Mouse (Mus musculus) liver, adult 2 months (tissue): ENCODE results near the gene Mnd1. TPM values are rescaled to one million over a fixed set of nuclear protein-coding genes. Genes with fewer than 3 reads are reported as not detected.

ENCODE experiments used
- DNase-seq: peaks from one replicate; pipeline ENCODE4 v3.0.0-alpha.2; 2011; ENCODE audit warnings: low read depth, low spot score; ENCODE audit errors: extremely low read depth
- H3K27ac ChIP-seq: fragments of 200-500 bp; replicated peaks from 2 replicates; pipeline ENCODE4 v1.5.1; 2012; ENCODE audit warnings: low read depth, mild to moderate bottlenecking, control low read depth, inconsistent platforms, low read length; ENCODE audit not compliant: insufficient read depth
- H3K27me3 ChIP-seq: fragments of 200-500 bp; 2 replicates; pipeline ENCODE4 v1.6.1; 2012; ENCODE audit warnings: mild to moderate bottlenecking, moderate library complexity, low read length, inconsistent platforms; ENCODE audit not compliant: control insufficient read depth, insufficient read depth
- H3K36me3 ChIP-seq: fragments of 200-500 bp; 2 replicates; pipeline ENCODE4 v1.6.1; 2012; ENCODE audit warnings: low read length, inconsistent platforms; ENCODE audit not compliant: control insufficient read depth, insufficient read depth
- H3K4me1 ChIP-seq: fragments of 200-500 bp; 2 replicates; pipeline ENCODE4 v1.6.1; 2011; ENCODE audit warnings: low read length; ENCODE audit not compliant: control insufficient read depth, insufficient read depth
- H3K4me3 ChIP-seq: fragments of 200-500 bp; 2 replicates; pipeline ENCODE4 v1.5.1; 2011; ENCODE audit warnings: low read depth, mild to moderate bottlenecking, control low read depth, low read length, moderate library complexity; ENCODE audit not compliant: insufficient read depth
- H3K79me2 ChIP-seq: fragments of 200-500 bp; 2 replicates; pipeline ENCODE4 v1.6.1; 2012; ENCODE audit warnings: inconsistent platforms, mild to moderate bottlenecking, low read length, moderate library complexity; ENCODE audit not compliant: control insufficient read depth, insufficient read depth
- H3K9ac ChIP-seq: fragments of 200-500 bp; 2 replicates; pipeline ENCODE4 v1.6.1; 2012; ENCODE audit warnings: low read depth, mild to moderate bottlenecking, control low read depth, inconsistent platforms, low read length
- CTCF ChIP-seq: fragments of 200-500 bp; IDR thresholded peaks from 2 replicates; pipeline ENCODE4 v1.5.1; 2011; ENCODE audit warnings: low read depth, low read length, control low read depth
- POLR2A ChIP-seq: fragments of 200-500 bp; IDR thresholded peaks from 2 replicates; pipeline ENCODE4 v1.6.1; 2011; ENCODE audit warnings: low read length, control low read depth; ENCODE audit not compliant: insufficient read depth; ENCODE audit errors: extremely low read depth
- WGBS: fragments of 180-500 bp; shearing (Covaris S2); methylation state at CpG from one replicate; pipeline ENCODE4 v1.1.7; 2018; 5-methylcytosine and 5-hydroxymethylcytosine counted together
- polyA plus RNA-seq: library from polyadenylated mRNA; depleted of rRNA; stranded (reverse); fragments of >200 nt; gene quantifications from 2 replicates; pipeline ENCODE4 v1.2.3, GENCODE M21; 2012
- total RNA-seq: library from RNA; depleted of rRNA; stranded (reverse); fragments of >200 nt; gene quantifications from 2 replicates; pipeline ENCODE4 v1.2.3, GENCODE M21; 2014

Gene Mnd1
- total and polyA plus RNA-seq, 2 experiments: 0.84 to 7.5 TPM

GRCm38 (mm10) chr3:84103536-84103935 lies 52.0 kb downstream of the Mnd1 start:
- no peak overlapping the region for H3K27ac ChIP-seq
- H3K4me3 ChIP-seq: no peak overlapping the region
- WGBS: 88% methylated on average over 2 of the region's 2 CpGs
- no peak for TF ChIP-seq POLR2A
- TF ChIP-seq CTCF: no peak
- peaks cover 7% of the 10 kb centered on the region for H3K4me1 ChIP-seq
- no peaks in the 10 kb centered on the region for H3K36me3 ChIP-seq
- no peaks in the 10 kb centered on the region for H3K79me2 ChIP-seq
- H3K27me3 ChIP-seq: no peaks in the 10 kb centered on the region
- H3K9ac ChIP-seq: no peak overlapping the region
- no peak for DNase-seq

GRCm38 (mm10) chr3:84092875-84093274 lies 62.7 kb downstream of the Mnd1 start:
- H3K4me3 ChIP-seq: no peak overlapping the region
- WGBS: 82% methylated on average over 2 of the region's 2 CpGs
- DNase-seq: no peak

GRCm38 (mm10) chr3:84090982-84091381 lies 64.6 kb downstream of the Mnd1 start:
- no peaks in the 10 kb centered on the region for H3K36me3 ChIP-seq
- WGBS: 2% methylated on average over 2 of the region's 2 CpGs
- peak; percentile 64 for DNase-seq

More at GRCm38 (mm10) chr3:84092875-84093274, 62.7 kb downstream of the Mnd1 start:
- no peak overlapping the region for H3K9ac ChIP-seq
- no peak for TF ChIP-seq CTCF
- TF ChIP-seq POLR2A: no peak
- no peak overlapping the region for H3K27ac ChIP-seq
- H3K36me3 ChIP-seq: no peaks in the 10 kb centered on the region
- H3K27me3 ChIP-seq: no peaks in the 10 kb centered on the region
- H3K79me2 ChIP-seq: no peaks in the 10 kb centered on the region
- 0 out of 2 replicates have a peak, but pooled peaks cover 2% of the 10 kb centered on the region for H3K4me1 ChIP-seq

GRCm38 (mm10) chr3:84086921-84087320 lies 68.7 kb downstream of the Mnd1 start:
- no peak overlapping the region for H3K9ac ChIP-seq
- 0 out of 2 replicates have a peak, but pooled peaks cover 2% of the 10 kb centered on the region for H3K4me1 ChIP-seq
- no peak overlapping the region for H3K27ac ChIP-seq
- 90% methylated on average over 2 of the region's 2 CpGs for WGBS
- no peak for TF ChIP-seq POLR2A
- TF ChIP-seq CTCF: no peak
- no peak for DNase-seq
- no peaks in the 10 kb centered on the region for H3K27me3 ChIP-seq
- no peak overlapping the region for H3K4me3 ChIP-seq
- H3K36me3 ChIP-seq: no peaks in the 10 kb centered on the region
- H3K79me2 ChIP-seq: no peaks in the 10 kb centered on the region

More at GRCm38 (mm10) chr3:84090982-84091381, 64.6 kb downstream of the Mnd1 start:
- peak; percentile 55; the same call in 1 of the 2 replicates for TF ChIP-seq CTCF
- TF ChIP-seq POLR2A: no peak
- Histone ChIP-seq H3K27ac (no peak overlapping the region), H3K4me3 (no peak overlapping the region), H3K79me2 (no peaks in the 10 kb centered on the region), H3K4me1 (0 out of 2 replicates have a peak, but pooled peaks cover 2% of the 10 kb centered on the region), H3K27me3 (no peaks in the 10 kb centered on the region), H3K9ac (no peak overlapping the region)

- TF ChIP-seq CTCF: no peak
- no peak for TF ChIP-seq POLR2A
- Histone ChIP-seq H3K27ac (no peak overlapping the region), H3K9ac (no peak overlapping the region), H3K36me3 (no peaks in the 10 kb centered on the region), H3K4me3 (no peak overlapping the region), H3K27me3 (no peaks in the 10 kb centered on the region), H3K79me2 (no peaks in the 10 kb centered on the region), H3K4me1 (0 out of 2 replicates have a peak, but pooled peaks cover 2% of the 10 kb centered on the region)
- WGBS: 94% methylated on average over 7 of the region's 7 CpGs
- DNase-seq: no peak
Observed at GRCm38 (mm10) chr3:84086337-84086736, 69.2 kb downstream of the Mnd1 start.

- no peak overlapping the region for H3K27ac ChIP-seq
- H3K4me3 ChIP-seq: no peak overlapping the region
- no peak for TF ChIP-seq CTCF
- no peaks in the 10 kb centered on the region for H3K4me1 ChIP-seq
- no peak overlapping the region for H3K9ac ChIP-seq
- no peaks in the 10 kb centered on the region for H3K79me2 ChIP-seq
- WGBS: 65% methylated on average over 9 of the region's 9 CpGs
- no peaks in the 10 kb centered on the region for H3K36me3 ChIP-seq
- no peak for DNase-seq
- no peaks in the 10 kb centered on the region for H3K27me3 ChIP-seq
Observed at GRCm38 (mm10) chr3:84085429-84085828, 70.2 kb downstream of the Mnd1 start.
